Comparison of ENCODE assay signal across 1 mouse cellular context in genomic region chr3:153755785-153756326, GRCm38 (mm10). TPM values are rescaled to one million over a fixed set of nuclear protein-coding genes. Genes with fewer than 3 reads are reported as not detected.
"Had no signal": no experiment of that assay in that cellular context is flagged by ENCODE, and none has a peak within 500 bp of the region (broad histone marks: within the 10 kb centered on the region; RNA-seq: fewer than 3 reads in every experiment).

No protein-coding gene starts in this region.

RNA-seq across cellular contexts. Expression of gene St6galnac3, which starts 30.9 kb away (rescaled TPM):
- polyA plus RNA-seq: myocyte had no signal
